Comparison of ENCODE assay signal across 8 mouse cellular contexts in the genomic region with DNA sequence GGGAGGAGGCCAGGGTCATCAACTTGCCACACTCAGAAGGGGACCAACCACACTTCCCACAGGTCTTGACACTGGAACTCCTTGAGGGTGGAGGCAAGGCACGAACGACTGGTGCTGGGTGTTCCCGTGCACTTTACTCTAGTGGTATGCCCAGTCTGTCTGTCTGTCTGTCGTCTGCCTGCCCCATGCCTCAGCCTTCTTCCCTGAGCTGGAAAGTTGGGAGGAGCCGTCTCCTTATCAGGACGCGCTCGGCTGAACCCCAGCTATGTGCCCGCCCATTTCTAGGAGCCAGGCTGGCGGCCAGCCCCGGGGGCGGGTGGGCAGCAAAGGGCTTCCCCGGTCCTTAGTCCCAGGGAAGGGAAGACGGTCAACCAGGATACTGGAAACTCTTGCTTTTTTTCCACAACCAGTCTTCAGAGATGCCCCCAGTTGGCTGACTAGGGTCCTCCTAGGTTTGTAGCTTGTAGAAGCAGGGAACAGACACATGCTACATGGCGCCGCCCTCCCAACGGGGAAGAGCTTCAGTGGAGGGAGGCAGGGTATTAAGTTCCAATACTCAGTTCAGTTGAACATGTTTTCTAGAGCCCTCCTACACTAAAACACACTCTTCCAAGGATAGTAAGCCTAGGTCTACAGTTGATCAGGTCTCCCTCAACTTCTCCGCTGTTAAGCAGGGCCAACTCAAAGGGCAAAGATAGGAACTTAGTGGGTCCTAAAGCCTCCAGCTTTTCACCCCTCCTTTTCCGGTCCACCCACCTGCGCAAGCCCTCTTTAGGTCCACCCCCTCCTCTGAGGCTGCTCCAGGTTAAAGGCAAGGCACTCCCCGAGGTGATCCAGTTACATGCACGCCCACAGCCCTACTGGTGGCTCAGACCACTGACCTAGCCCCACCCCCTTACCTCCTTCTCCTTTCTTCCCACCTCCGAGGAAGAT. TPM values are rescaled to one million over a fixed set of nuclear protein-coding genes. Genes with fewer than 3 reads are reported as not detected.
DNase-seq lines count a peak whose midpoint lies in the region; ATAC-seq and TF ChIP-seq lines count a peak whose summit lies in the region.

No protein-coding gene starts in this region.

- DNase-seq in ES-CJ7 (ENCODE audit: low read depth, low spot score): peak; percentile 94
- DNase-seq in brain, embryonic 14.5 days (ENCODE audit: low read depth): peak; percentile 72
- DNase-seq in heart, adult 11 months: peak; percentile 97
- peak; percentile 87 to 92 for DNase-seq in lung, adult 18-20 months
- DNase-seq in retina, postnatal 1 day: peak; percentile 90
- no peak for DNase-seq in cerebellum, postnatal 4 days (ENCODE audit: low spot score in 2 of 2)
- no peak for DNase-seq in cerebellum, adult 11-12 months

- TF ChIP-seq CTCF in brain, embryonic 14.5 days (IDR thresholded peaks at IDR 0.05; ENCODE audit: borderline replicate concordance, extremely low read depth, insufficient read depth, insufficient read length): no peak

- H3K9ac ChIP-seq in intestine, embryonic 16.5 days (ENCODE audit: low read depth, low read length): peak overlapping the region; percentile 99

- peak overlapping the region; percentile 83 for H3K4me2 ChIP-seq in intestine, embryonic 16.5 days (ENCODE audit: low read depth, low read length)

- H3K27ac ChIP-seq in intestine, embryonic 16.5 days (ENCODE audit: low read length): peak overlapping the region; percentile 96

- no peaks in the 10 kb centered on the region for H3K9me3 ChIP-seq in intestine, embryonic 16.5 days (ENCODE audit: control insufficient read depth, low read length)

- H3K27me3 ChIP-seq in intestine, embryonic 16.5 days (replicated peaks; ENCODE audit: control insufficient read depth, insufficient read depth, low read length): no peaks in the 10 kb centered on the region

- WGBS in intestine, embryonic 16.5 days: 5% methylated on average over 23 of the region's 23 CpGs

- ATAC-seq in intestine, embryonic 16.5 days: peak; percentile 74

- 0 out of 2 replicates have a peak, but pooled peaks cover 2% of the 10 kb centered on the region for H3K36me3 ChIP-seq in intestine, embryonic 16.5 days (ENCODE audit: control insufficient read depth, insufficient read depth, low read length)

- peaks cover 40% of the 10 kb centered on the region for H3K4me1 ChIP-seq in intestine, embryonic 16.5 days (ENCODE audit: control insufficient read depth, insufficient read depth, low read length)

- H3K4me3 ChIP-seq in intestine, embryonic 16.5 days (ENCODE audit: low read length): peak overlapping the region; percentile 95

- TF ChIP-seq POLR2A in brain, embryonic 14.5 days (IDR thresholded peaks at IDR 0.05; ENCODE audit: borderline replicate concordance, extremely low read depth, insufficient read depth, insufficient read length, poor library complexity, severe bottlenecking): no peak

RNA-seq across cellular contexts. Expression of a gene that starts 3.7 kb away (rescaled TPM):
- 4.9 and 6.1 TPM in 2 replicates for polyA plus RNA-seq in brain, embryonic 14.5 days (2012; rRNA removed)
- polyA plus RNA-seq in intestine, embryonic 16.5 days (2015; fragmentation: Nextera tagmentation; extraction: Ambion mirVana): 3.9 and 8.1 TPM in 2 replicates

Comparison
In these comparisons a context has a peak if more than half of its experiments do, and no peak if none do; other contexts are left out.
1. DNase-seq: peak in ES-CJ7 (single experiment), brain, embryonic 14.5 days (single experiment), heart, adult 11 months (single experiment), lung, adult 18-20 months (2 of 2) and retina, postnatal 1 day (single experiment); none in cerebellum, postnatal 4 days (0 of 2) and cerebellum, adult 11-12 months (single experiment).